Mouse (Mus musculus) gastrocnemius, postnatal 14 days (tissue): ENCODE measurements at regions not wholly inside any gene's neighbourhood (a gene's known extent, or its start where the extent isn't known, plus 50 kb on each side); places are given as distances from the start of the nearest gene placed in this dataset.

Experiments
- DNase-seq: peaks from one replicate; pipeline ENCODE4 v3.0.0; 2021; ENCODE audit warnings: mixed read lengths
- intact Hi-C: fragments of 180-260 bp; cut with DNase I; formaldehyde crosslinking; loops from one replicate; pipeline ENCODE4 v1.15.1; 2025; ENCODE audit warnings: low total_unique reads

GRCm38 (mm10) chr12:69424971-69425370 lies 52.7 kb upstream of the Gm9887 start:
- intact Hi-C loops: no loop called here
- no peak for DNase-seq
